Mouse (Mus musculus) liver, adult 2 months (tissue): ENCODE results near the gene Zic4. TPM values are rescaled to one million over a fixed set of nuclear protein-coding genes. Genes with fewer than 3 reads are reported as not detected.

Experiments used
- DNase-seq: peaks from one replicate; pipeline ENCODE4 v3.0.0-alpha.2; 2011; ENCODE audit warnings: low read depth, low spot score; ENCODE audit errors: extremely low read depth
- H3K27ac ChIP-seq: fragments of 200-500 bp; replicated peaks from 2 replicates; pipeline ENCODE4 v1.5.1; 2012; ENCODE audit warnings: low read depth, mild to moderate bottlenecking, control low read depth, inconsistent platforms, low read length; ENCODE audit not compliant: insufficient read depth
- H3K27me3 ChIP-seq: fragments of 200-500 bp; 2 replicates; pipeline ENCODE4 v1.6.1; 2012; ENCODE audit warnings: mild to moderate bottlenecking, moderate library complexity, low read length, inconsistent platforms; ENCODE audit not compliant: control insufficient read depth, insufficient read depth
- H3K36me3 ChIP-seq: fragments of 200-500 bp; 2 replicates; pipeline ENCODE4 v1.6.1; 2012; ENCODE audit warnings: low read length, inconsistent platforms; ENCODE audit not compliant: control insufficient read depth, insufficient read depth
- H3K4me1 ChIP-seq: fragments of 200-500 bp; 2 replicates; pipeline ENCODE4 v1.6.1; 2011; ENCODE audit warnings: low read length; ENCODE audit not compliant: control insufficient read depth, insufficient read depth
- H3K4me3 ChIP-seq: fragments of 200-500 bp; 2 replicates; pipeline ENCODE4 v1.5.1; 2011; ENCODE audit warnings: low read depth, mild to moderate bottlenecking, control low read depth, low read length, moderate library complexity; ENCODE audit not compliant: insufficient read depth
- H3K79me2 ChIP-seq: fragments of 200-500 bp; 2 replicates; pipeline ENCODE4 v1.6.1; 2012; ENCODE audit warnings: inconsistent platforms, mild to moderate bottlenecking, low read length, moderate library complexity; ENCODE audit not compliant: control insufficient read depth, insufficient read depth
- H3K9ac ChIP-seq: fragments of 200-500 bp; 2 replicates; pipeline ENCODE4 v1.6.1; 2012; ENCODE audit warnings: low read depth, mild to moderate bottlenecking, control low read depth, inconsistent platforms, low read length
- CTCF ChIP-seq: fragments of 200-500 bp; IDR thresholded peaks from 2 replicates; pipeline ENCODE4 v1.5.1; 2011; ENCODE audit warnings: low read depth, low read length, control low read depth
- POLR2A ChIP-seq: fragments of 200-500 bp; IDR thresholded peaks from 2 replicates; pipeline ENCODE4 v1.6.1; 2011; ENCODE audit warnings: low read length, control low read depth; ENCODE audit not compliant: insufficient read depth; ENCODE audit errors: extremely low read depth
- WGBS: fragments of 180-500 bp; shearing (Covaris S2); methylation state at CpG from one replicate; pipeline ENCODE4 v1.1.7; 2018; 5-methylcytosine and 5-hydroxymethylcytosine counted together
- polyA plus RNA-seq: library from polyadenylated mRNA; depleted of rRNA; stranded (reverse); fragments of >200 nt; gene quantifications from 2 replicates; pipeline ENCODE4 v1.2.3, GENCODE M21; 2012
- total RNA-seq: library from RNA; depleted of rRNA; stranded (reverse); fragments of >200 nt; gene quantifications from 2 replicates; pipeline ENCODE4 v1.2.3, GENCODE M21; 2014

Zic4 gene
- total and polyA plus RNA-seq, 2 experiments: not detected

GRCm38 (mm10) chr9:91399976-91400375, 37.8 kb downstream of the Zic4 start:
- no peak overlapping the region for H3K9ac ChIP-seq
- no peak overlapping the region for H3K27ac ChIP-seq
- no peaks in the 10 kb centered on the region for H3K36me3 ChIP-seq
- DNase-seq: no peak
- no peaks in the 10 kb centered on the region for H3K79me2 ChIP-seq
- no peak overlapping the region for H3K4me3 ChIP-seq
- peaks cover 20% of the 10 kb centered on the region; the same call in 1 of the 2 replicates for H3K27me3 ChIP-seq
- WGBS: 32% methylated on average over 7 of the region's 7 CpGs
- no peaks in the 10 kb centered on the region for H3K4me1 ChIP-seq
- TF ChIP-seq POLR2A: no peak
- no peak for TF ChIP-seq CTCF

GRCm38 (mm10) chr9:91400482-91401093, 38.4 kb downstream of the Zic4 start:
- no peaks in the 10 kb centered on the region for H3K36me3 ChIP-seq
- no peak for DNase-seq
- TF ChIP-seq POLR2A (no peak), CTCF (no peak)
- H3K27me3 ChIP-seq: peaks cover 20% of the 10 kb centered on the region; the same call in 1 of the 2 replicates
- no peak overlapping the region for H3K4me3 ChIP-seq
- no peak overlapping the region for H3K9ac ChIP-seq
- WGBS: 17% methylated on average over 8 of the region's 8 CpGs
- H3K27ac ChIP-seq: no peak overlapping the region
- H3K4me1 ChIP-seq: no peaks in the 10 kb centered on the region
- no peaks in the 10 kb centered on the region for H3K79me2 ChIP-seq

- Histone ChIP-seq H3K4me1 (no peaks in the 10 kb centered on the region), H3K4me3 (no peak overlapping the region), H3K79me2 (no peaks in the 10 kb centered on the region), H3K27ac (no peak overlapping the region), H3K27me3 (peaks cover 22% of the 10 kb centered on the region; the same call in 1 of the 2 replicates), H3K9ac (no peak overlapping the region), H3K36me3 (no peaks in the 10 kb centered on the region)
- no peak for DNase-seq
- WGBS: 2% methylated on average over 10 of the region's 10 CpGs
- TF ChIP-seq CTCF: no peak
- no peak for TF ChIP-seq POLR2A
These were observed 39.3 kb downstream of the Zic4 start for GRCm38 (mm10) chr9:91401471-91401870.

- H3K36me3 ChIP-seq: no peaks in the 10 kb centered on the region
- no peaks in the 10 kb centered on the region for H3K4me1 ChIP-seq
- peaks cover 16% of the 10 kb centered on the region; the same call in 1 of the 2 replicates for H3K27me3 ChIP-seq
- H3K79me2 ChIP-seq: no peaks in the 10 kb centered on the region
- no peak overlapping the region for H3K27ac ChIP-seq
- WGBS: 6% methylated on average over 13 of the region's 13 CpGs
- H3K4me3 ChIP-seq: no peak overlapping the region
- DNase-seq: no peak
- no peak overlapping the region for H3K9ac ChIP-seq
- TF ChIP-seq CTCF (no peak), POLR2A (no peak)
These were observed 42.0 kb downstream of the Zic4 start for GRCm38 (mm10) chr9:91404229-91404628.

GRCm38 (mm10) chr9:91404905-91405752, 42.9 kb downstream of the Zic4 start:
- no peak for DNase-seq
- H3K36me3 ChIP-seq: no peaks in the 10 kb centered on the region
- no peak overlapping the region for H3K9ac ChIP-seq
- 2% methylated on average over 27 of the region's 27 CpGs for WGBS
- H3K27ac ChIP-seq: no peak overlapping the region
- H3K4me1 ChIP-seq: no peaks in the 10 kb centered on the region
- TF ChIP-seq CTCF (no peak), POLR2A (no peak)
- no peak overlapping the region for H3K4me3 ChIP-seq
- H3K79me2 ChIP-seq: no peaks in the 10 kb centered on the region
- H3K27me3 ChIP-seq: peaks cover 17% of the 10 kb centered on the region; the same call in 1 of the 2 replicates
